Mouse (Mus musculus) gastrocnemius, adult 2 months (tissue): ENCODE data around the gene Rbms3. TPM values are rescaled to one million over a fixed set of nuclear protein-coding genes. Genes with fewer than 3 reads are reported as not detected.

Experiments used
- DNase-seq: peaks from one replicate; pipeline ENCODE4 v3.0.0; 2022
- H3K27ac ChIP-seq: fragments of 200-600 bp; 2 replicates; pipeline ENCODE4 v1.8.1; 2022; ENCODE audit warnings: mild to moderate bottlenecking
- H3K4me3 ChIP-seq: fragments of 200-600 bp; 2 replicates; pipeline ENCODE4 v1.8.1; 2022; ENCODE audit warnings: mild to moderate bottlenecking, moderate library complexity
- CTCF ChIP-seq: fragments of 200-600 bp; IDR thresholded peaks from 2 replicates; pipeline ENCODE4 v1.8.1; 2022; ENCODE audit warnings: antibody characterized with exemption, mild to moderate bottlenecking, moderate library complexity
- intact Hi-C: fragments of 180-260 bp; cut with DNase I; formaldehyde crosslinking; loops from one replicate; pipeline ENCODE4 v1.15.1; 2025
- total RNA-seq, 2 experiments: library from RNA; stranded (reverse); gene quantifications; 2 replicates each; pipeline ENCODE4 v1.2.3; 2021

The Rbms3 gene
- total RNA-seq, 2 experiments from 2014 or later = 5.8 to 8.1 TPM

DNA sequence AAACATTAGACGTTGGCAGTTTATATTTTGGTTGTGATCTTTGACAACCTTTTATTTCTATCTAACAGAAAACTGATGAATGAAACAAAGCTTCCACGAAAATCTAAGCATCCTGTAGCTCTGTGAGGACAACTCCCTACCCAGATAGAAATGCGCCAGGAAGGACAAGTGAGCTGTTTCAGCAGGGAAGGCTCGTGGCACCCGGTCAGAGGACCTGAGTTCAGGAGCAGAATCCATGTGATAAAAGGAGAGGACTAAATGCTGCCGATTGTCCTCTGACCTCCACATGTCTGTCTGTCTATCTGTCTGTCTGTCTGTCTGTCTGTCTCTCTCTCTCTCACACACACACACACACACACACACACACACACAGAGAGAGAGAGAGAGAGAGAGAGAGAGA lies 757.4 kb downstream of the Rbms3 start:
- DNase-seq = no peak
- no peak overlapping the region for H3K4me3 ChIP-seq
- no peak for TF ChIP-seq CTCF
- peak overlapping the region; percentile 38; the same call in 1 of the 2 replicates for H3K27ac ChIP-seq
- intact Hi-C loops = no loop called here

DNA sequence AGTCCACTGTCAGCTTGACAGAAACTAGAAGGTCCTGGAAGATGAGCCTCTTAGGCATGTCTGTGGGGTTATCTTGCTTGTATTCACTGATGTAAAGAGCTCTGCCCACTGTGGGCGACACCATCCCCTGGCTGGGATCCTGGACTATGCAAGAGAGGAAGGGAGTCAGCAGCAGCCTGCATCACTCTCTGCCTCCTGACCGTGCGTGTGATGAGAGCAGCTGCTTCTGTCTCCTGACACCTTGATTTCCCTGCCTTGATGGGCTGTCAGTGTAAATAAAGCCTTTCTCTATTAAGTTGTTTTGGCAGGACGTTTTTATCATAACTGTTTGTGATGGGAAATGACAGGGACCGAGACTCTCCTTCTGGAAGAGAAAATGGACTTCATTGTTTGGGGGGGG lies 758.1 kb downstream of the Rbms3 start:
- no peak overlapping the region for H3K27ac ChIP-seq
- no peak for TF ChIP-seq CTCF
- no peak for DNase-seq
- intact Hi-C loops = no loop called here
- H3K4me3 ChIP-seq = no peak overlapping the region

DNA sequence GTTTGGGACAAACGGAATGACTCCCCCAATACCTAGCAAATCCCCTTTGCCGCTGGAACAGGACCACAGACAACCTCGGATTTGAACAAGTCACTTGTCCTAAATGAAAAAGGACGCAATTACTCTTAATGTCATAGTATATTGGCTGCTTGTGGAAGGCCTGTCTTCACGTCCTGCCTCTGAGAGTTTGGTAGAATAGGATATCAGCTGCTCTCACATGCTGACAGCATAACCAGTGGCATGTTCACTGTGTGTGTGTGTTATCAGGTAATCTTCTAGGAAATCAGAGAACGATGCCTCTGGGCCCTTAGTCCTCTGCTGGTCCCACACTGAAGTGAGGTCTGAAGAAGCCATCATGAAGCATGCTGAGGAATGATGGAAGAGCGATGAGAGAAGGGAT lies 763.7 kb downstream of the Rbms3 start:
- no peak for DNase-seq
- intact Hi-C loops = no loop called here
- no peak for TF ChIP-seq CTCF
- Histone ChIP-seq H3K27ac (no peak overlapping the region), H3K4me3 (no peak overlapping the region)

DNA sequence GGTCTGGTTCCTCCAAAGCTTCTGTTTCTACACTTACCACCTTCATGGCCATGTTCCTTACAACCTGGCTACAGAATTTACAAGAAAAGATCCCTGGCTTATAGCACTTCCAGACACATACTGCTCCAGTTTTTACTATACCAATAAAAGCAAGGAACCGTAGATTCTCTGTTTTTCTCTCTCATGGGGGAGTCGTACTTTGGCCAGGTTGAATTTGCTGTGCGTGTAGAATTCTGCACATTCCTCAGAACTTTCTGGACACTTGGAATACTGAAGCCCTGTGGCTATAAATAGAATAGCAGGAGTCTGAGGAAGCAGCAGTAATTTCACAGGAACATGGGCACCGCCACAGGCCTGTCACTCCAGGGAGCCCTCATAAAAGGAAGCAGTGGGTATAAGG lies 766.1 kb downstream of the Rbms3 start:
- no peak for DNase-seq
- Histone ChIP-seq H3K4me3 (no peak overlapping the region), H3K27ac (no peak overlapping the region)
- no peak for TF ChIP-seq CTCF
- intact Hi-C loops = no loop called here

DNA sequence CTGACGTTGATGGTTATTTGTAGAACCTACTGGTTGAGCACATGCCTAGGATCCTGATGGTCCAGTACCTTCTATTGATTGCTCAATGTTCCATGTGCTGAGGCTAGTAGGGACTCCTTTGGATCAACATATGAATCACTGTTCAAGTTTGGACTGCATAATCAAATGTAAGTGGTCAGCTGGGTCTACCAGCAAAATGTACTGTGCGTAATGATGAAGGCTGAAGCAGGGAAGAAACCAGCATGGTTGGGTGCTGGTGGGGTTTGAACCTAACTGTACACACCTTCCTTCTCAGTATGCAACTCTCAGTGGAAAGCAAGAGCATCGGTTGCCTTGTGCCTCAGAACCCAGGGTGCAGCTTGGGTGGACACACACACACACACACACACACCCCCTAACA lies 767.4 kb downstream of the Rbms3 start:
- Histone ChIP-seq H3K27ac (no peak overlapping the region), H3K4me3 (no peak overlapping the region)
- no peak for TF ChIP-seq CTCF
- intact Hi-C loops = no loop called here
- no peak for DNase-seq

DNA sequence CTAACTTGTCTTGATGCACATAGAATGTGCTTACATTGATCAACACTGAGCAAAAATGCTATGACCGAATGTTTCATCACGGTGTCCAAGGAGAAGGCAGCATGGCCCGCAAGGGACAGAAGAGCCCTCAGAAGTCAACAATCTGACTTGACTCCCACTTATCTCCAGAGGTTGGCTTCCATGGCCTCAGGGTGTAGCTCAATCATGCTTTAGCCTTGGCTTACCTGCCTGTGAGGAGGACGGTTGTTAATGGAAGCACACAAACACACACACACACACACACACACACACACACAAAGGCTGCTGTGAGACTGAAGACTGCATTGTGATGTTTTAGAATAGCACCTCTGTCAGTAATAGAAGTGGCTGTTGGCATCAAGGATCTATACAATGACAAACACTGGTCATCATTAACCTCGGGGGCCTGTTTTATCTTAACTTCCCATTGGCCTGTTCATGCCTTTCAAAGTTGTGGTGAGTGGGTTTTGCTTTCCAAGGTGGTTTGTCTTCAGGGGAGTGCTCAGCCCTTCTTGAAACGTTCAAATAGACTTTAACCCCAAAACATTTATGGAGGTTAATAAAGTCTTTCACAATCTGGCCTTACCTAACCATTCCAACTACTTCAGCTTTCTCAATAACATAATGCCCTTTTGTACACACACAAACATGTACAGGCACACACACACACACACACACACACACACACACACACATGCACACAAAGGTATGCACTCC lies 771.7 kb downstream of the Rbms3 start:
- no peak overlapping the region for H3K27ac ChIP-seq
- TF ChIP-seq CTCF = no peak
- no peak for DNase-seq
- intact Hi-C loops = no loop called here
- H3K4me3 ChIP-seq = no peak overlapping the region

DNA sequence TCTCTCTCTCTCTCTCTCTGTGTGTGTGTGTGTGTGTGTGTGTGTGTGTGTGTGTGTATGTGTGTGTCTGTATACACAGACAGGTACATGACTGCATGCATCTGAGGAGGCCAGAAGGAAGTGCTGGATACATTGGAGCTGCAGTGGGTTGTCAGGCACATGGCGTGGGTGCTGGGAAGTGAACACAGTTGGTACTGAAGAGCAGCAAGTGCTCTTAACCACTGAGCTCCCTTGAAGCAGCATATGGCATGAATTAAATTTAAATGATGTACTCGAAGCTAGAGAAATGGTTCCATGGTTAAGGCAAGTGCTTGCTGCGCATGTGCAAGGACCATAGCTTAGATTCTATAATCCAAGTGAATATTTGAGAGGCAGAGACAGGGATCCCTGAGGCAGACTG lies 772.6 kb downstream of the Rbms3 start:
- Histone ChIP-seq H3K27ac (no peak overlapping the region), H3K4me3 (no peak overlapping the region)
- no peak for TF ChIP-seq CTCF
- intact Hi-C loops = no loop called here
- DNase-seq = no peak

DNA sequence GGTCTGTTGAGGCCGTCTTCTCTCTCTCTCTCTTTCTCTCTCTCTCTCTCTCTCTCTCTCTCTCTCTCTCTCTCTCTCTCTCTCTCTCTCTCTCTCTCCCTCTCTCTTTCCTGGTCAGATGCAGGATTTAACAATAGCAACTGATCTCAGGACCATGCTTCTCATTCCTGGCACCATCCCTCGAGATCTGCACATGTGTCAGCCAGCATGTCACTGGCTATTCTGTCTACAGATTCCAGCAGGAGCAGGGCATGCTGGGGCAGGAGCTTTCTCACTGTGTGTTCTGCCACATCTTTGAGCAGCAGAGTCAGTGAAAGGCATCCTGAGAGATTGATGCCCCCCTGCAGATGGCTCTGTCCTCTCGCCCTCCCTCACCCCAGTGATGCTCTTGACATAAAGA lies 774.0 kb downstream of the Rbms3 start:
- intact Hi-C loops = no loop called here
- no peak overlapping the region for H3K27ac ChIP-seq
- H3K4me3 ChIP-seq = no peak overlapping the region
- DNase-seq = no peak
- no peak for TF ChIP-seq CTCF

DNA sequence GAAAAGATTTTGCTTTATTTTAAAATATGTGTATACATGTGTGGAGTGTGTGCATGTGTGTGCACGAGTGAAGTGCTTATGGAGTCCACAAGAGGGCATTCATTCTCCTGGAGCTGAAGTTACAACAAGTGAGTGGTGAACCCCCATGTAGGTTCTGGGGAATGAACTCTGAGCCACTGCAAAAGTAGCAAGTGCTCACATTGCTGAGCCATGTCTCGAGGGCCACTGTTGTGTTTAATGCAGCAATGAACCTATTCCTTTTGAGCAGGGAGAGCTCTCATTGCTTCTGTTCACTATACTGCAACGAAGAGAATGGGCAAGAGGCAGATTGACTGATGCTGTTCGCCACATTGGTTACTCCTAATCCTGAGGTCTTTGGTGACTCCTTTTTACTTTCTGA lies 780.8 kb downstream of the Rbms3 start:
- intact Hi-C loops = no loop called here
- peak; percentile 7; the same call in 1 of the 2 replicates for TF ChIP-seq CTCF
- no peak overlapping the region; the same call in 1 of the 2 replicates for H3K27ac ChIP-seq

DNA sequence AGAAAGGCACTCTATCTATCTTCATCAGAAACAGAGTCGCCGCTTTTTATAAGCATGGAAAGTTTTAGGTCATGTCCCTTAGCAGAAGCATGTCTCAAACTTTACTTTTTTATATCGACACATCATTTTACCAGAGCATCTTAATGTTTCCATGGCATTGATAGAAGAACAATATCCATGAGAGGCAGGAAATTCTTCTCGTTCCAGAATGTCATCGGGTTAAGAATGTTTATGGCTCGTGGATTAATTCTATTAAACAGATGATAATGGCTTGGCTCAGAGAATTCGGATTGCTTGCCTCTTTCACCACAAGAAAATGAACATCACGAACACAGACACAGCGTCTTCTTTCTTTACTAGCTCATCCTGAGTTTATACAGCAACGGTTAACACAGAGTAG lies 781.5 kb downstream of the Rbms3 start:
- Histone ChIP-seq H3K4me3 (no peak overlapping the region), H3K27ac (peak overlapping the region; percentile 72)
- DNase-seq = no peak
- intact Hi-C loops = no loop called here
- no peak for TF ChIP-seq CTCF

More for the DNA sequence above, 780.8 kb downstream of the Rbms3 start:
- DNase-seq = no peak
- H3K4me3 ChIP-seq = no peak overlapping the region

DNA sequence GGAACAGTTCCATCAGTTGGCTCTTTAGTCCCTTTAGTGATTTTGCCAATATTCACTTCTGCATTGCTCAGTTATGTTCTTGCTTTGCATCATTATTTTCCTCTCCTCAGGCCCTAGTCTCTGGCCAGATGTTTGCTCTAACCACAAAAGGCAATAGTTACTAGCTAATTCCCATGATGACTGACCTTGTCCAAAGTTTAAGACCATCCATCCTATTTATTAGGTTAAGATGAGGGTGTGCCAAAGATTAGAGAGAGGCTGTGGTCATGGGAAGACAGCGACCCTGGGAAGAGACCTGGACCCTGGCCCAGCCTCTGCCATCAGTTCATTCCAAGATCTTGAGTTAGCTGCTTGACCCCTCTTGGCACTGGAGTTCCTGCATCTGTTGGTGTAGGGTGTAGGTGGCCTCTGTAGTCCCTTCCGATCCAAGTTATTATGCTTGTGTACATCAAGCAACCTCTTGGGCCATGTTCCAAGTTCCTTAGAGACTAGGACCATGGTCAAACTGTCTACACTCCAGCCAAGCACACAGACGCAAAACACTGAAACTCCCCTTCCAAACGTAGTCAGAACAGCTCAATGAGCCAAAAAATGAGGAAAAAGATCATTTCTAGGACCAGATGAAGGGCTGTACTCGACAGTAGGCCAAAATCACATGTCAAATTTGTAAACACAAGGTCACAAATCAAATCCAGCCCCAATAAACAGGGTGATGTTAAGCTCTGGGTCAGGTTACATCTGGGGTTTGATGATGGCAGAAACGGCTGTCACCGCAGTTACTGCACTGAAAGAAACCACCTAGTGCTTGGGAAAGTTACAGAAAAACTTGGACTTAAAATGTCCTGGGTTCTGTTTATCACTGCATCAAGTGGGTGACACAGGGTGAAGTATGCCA lies 782.2 kb downstream of the Rbms3 start:
- peak; percentile 74 for DNase-seq
- intact Hi-C loops = no loop called here
- TF ChIP-seq CTCF = no peak
- H3K27ac ChIP-seq = peak overlapping the region; percentile 72
- no peak overlapping the region for H3K4me3 ChIP-seq

DNA sequence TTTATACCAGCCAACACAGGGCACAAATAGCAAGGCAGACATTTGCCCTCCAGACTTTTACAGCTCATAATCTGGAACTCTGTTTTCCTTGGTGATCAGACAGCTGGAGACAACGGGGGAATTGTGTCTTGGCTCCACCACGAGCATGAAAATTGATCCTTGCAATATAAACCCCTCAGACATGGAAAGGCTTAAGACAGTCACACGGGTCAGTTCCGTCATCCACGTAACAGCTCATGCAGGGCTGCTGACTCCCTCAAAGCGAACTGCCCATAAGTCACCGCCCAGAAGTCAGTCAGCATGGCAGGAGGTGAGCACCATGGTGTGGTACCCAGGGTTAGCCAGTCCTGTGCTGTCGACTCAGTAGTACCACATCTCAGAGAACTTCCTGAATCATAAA lies 794.8 kb downstream of the Rbms3 start:
- Histone ChIP-seq H3K27ac (no peak overlapping the region), H3K4me3 (no peak overlapping the region)
- no peak for DNase-seq
- intact Hi-C loops = no loop called here
- no peak for TF ChIP-seq CTCF

DNA sequence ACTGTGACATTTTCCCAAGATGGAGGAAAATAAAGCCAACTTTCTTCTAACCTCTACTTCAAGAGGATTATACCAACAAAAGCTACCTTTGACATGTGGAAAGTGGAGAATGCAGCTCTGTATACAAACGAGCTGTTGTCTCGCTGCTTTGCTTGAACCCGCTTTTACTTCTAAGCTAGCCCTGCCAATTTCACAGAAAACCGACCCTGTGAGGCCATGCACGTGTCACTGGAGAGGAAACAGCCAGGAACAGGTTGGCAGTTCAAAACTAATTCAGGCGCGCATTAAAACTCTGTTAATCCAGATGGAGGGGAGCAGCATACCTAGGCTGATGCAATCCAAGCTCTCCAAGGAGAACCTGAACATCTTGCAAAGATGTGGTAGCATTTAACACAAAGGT lies 796.0 kb downstream of the Rbms3 start:
- no peak overlapping the region for H3K27ac ChIP-seq
- no peak for DNase-seq
- no peak for TF ChIP-seq CTCF
- intact Hi-C loops = no loop called here
- no peak overlapping the region for H3K4me3 ChIP-seq
